Mouse (Mus musculus) left cerebral cortex, adult 18-20 months (tissue): ENCODE results near the gene Zc3h18. TPM values are rescaled to one million over a fixed set of nuclear protein-coding genes. Genes with fewer than 3 reads are reported as not detected.
A peak's percentile ranks its signal among the peaks of the same experiment; 100 is the strongest.

ENCODE experiments used
- DNase-seq, 2 experiments: peaks; one replicate each; pipeline ENCODE4 v3.0.0; 2021 to 2022; ENCODE audit warnings: low spot score in 2 of 2, mixed read lengths in 1 of 2
- total RNA-seq, 2 experiments: library from RNA; stranded (reverse); gene quantifications; 2 replicates each; pipeline ENCODE4 v1.2.3; 2021

Zc3h18 gene
- total RNA-seq, 2 experiments from 2014 or later = 41.2 to 42.4 TPM

DNA sequence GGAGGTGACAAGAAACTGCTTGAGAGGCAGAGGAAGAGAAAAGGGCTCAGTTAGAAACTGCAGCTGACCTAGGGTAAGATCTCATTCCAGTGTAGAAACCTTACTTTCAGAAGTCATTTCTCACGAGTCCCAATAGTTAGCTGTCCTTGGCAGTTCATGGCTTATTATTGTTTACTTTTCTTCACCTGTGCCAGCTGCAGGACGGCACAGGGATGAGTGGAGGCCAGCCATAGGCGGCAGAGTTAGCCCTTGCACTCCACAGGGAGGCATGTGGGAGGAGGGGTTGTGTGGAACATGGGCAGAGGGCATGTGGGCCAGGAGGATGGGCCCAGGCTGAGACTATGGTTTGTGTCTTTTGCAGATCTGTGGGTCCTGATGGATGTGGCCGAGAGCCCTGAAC is 6.6 kb downstream of the Zc3h18 start:
- DNase-seq = no peak

DNA sequence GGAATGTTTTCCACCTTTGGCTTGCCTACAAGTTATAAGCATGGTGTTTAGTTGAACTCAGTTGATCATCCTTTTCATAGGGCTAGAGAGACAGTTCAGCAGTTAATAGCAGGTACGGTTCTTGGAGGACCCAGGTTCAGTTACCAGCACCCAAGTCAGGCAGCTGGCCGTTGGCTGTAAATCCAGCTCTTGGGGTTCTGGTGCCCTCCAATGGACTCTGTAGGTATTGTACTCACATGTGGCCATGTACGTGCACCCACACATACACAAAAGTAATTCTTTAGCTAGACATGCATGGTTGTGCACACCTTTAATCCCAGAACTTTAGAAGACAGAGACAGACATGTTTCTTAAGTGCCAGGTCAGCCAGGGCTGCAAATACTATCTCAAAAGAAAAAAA is 12.9 kb downstream of the Zc3h18 start:
- no peak for DNase-seq

DNA sequence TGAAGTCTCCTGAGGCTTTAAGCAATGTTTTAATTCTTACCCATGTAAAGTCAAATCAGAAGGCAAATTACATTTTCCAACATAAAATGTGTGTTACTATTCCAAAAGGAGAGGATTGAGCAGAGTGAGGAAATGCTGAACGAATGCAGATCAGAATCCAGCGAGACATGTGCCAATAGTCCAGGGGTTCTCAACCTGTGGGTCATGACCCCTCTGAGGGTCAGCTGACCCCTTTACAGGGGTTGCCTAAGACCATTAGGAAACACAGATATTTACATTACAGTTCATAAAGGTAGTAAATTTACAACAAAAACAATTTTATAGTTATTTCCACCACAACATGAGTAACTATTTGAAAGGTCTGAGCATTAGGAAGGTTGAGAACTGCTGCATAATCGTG is 14.3 kb downstream of the Zc3h18 start:
- no peak for DNase-seq

DNA sequence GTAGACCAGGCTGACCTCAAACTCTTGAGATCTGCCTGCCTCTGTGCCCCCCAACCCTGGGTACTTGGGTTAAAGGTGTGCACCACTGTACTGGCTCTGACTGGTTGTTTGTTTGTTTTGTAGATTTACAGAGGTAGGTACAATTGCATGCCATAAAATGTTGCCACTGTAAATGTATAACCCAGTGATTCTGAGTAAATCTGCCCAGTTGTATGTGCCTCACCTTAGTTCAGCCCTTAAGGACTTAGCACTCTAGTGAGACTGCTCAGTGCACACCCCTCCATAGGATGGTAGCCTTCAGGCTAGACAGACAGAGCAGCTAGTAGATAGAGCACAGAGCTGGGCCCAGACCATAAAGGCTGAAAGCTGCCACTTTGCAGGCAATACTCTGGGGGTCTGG is 17.3 kb downstream of the Zc3h18 start:
- DNase-seq = no peak

- no peak for DNase-seq
These were observed 18.9 kb downstream of the Zc3h18 start for GRCm38 (mm10) chr8:122395291-122395690.

DNA sequence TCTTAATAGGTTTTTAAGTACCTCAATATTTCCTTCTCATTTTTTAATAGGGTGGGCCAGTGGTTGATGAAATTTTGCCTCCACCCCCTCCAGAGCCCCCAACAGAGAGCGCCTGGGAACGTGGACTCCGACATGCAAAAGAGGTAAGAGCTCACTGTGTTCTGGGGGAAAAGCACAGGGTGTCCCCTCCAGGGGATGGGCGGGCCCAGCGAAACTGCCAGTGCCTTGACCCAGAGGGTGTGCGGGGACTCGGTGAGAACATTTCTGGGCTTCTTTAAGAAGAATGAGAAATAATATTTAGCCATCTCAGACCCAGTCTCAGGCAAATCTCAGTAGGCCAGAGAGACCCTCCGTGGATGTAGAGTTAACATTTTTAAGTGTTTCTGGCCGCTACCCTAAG is 21.8 kb downstream of the Zc3h18 start:
- DNase-seq = no peak

DNA sequence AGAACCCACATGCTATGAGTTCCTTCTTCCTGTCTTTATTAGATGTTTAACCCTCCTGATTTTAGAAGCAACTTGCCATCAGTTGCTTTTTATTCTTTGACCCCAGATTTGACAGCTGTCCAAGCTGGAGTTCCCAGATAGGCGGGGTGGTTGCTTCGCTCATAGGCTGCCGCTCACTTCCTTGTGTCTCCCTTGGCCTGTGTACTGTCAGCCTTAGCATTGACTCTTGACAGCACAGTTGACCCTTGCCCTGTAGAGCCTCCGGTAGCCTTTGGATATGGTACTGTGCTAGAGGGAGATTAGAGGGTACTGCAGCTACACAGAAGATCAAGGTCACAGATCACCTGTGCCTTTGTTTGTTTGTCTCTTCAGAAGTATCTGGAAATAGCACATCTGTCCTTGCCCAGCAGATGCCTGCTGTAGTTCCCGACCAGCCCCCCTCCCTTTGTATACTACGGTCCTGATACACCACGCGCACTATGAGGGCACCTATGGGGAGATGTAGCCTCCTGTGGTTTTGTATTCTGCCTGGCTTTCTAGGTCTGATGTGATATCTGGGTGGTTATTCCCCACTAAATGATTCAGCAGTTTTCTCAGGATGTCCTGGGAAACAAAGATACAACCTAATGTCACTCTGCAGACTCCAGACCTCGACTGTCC is 28.9 kb downstream of the Zc3h18 start:
- no peak for DNase-seq

DNA sequence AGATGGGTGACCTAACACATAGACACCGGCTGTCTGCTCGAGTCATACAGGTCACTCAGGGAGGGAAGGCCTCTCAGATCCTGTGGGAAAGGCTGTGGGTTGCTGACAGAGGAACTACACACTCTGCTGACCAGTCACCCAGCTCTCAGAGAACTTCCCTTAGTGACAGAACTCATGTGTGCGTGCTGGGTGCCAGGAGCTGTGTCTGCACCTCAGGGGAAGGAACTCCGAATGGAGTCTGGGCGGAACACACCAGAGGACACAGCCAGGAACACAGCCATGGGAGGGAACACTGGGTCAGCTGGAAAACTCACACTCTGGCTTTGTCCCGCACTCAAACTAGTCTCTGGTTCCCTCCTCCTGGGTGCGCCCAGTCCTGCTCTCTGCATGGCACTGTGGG is 31.3 kb downstream of the Zc3h18 start:
- DNase-seq = no peak

GRCm38 (mm10) chr8:122414311-122414710 is 37.9 kb downstream of the Zc3h18 start:
- no peak for DNase-seq

DNA sequence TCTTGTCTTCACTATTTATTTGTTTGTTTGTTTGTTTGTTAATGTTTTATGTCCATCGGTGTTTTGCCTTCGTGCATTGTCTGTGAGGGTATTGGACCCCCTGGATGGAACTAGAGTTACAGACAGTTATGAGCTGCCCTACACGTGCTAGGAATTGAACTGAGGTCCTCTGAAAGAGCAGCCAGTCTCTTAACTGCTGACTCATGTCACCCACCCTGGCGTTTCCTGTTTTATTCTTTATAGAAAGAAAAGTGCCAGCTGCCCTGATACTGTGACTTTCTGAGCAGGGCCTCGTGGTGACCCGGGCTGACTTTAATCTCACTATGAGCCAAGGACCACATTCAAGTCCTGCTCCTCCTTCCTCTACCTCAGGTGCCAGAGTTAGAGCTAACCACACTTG is 39.1 kb downstream of the Zc3h18 start:
- no peak for DNase-seq

- peak; percentile 49 to 73 for DNase-seq
These were observed 43.6 kb downstream of the Zc3h18 start for GRCm38 (mm10) chr8:122419881-122420555.

DNA sequence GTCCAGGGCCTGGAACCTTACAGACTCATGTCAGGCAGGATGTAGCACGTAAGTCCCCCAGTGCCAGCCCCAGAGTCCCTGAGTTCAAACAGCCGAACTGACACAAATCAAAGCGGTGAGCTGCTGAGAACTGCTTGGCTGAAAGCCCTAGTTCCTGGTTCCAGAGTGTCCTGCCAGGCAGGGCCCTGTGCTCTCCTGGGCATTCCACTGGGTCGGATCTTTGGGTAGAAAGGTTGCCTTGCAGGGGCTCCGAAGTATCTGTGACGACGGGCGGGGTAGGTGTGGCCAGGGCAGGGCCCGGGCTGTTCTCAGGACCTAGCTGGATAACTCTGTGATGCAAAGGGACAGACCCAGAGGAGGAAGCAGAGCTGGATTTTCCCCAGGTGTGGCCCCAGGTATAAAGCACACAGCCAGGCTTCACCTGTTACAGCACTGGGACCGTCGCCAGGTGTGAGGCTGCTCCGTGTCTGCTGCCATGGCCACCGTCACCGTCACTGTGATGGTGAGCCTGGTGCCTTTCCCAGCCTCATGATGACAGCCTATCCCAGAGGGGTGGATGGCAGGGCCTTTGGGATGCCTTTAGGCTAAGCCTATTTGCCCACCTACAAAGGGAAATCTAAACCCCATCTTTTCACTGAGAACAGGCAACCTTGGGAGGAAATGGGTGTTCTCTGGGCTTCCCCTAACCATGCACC is 45.1 kb downstream of the Zc3h18 start, which contains the start of gene Il17c:
TSS of gene Il17c (plus strand) at position 645 of the 695 bp plus-strand sequence.
- DNase-seq = no peak

DNA sequence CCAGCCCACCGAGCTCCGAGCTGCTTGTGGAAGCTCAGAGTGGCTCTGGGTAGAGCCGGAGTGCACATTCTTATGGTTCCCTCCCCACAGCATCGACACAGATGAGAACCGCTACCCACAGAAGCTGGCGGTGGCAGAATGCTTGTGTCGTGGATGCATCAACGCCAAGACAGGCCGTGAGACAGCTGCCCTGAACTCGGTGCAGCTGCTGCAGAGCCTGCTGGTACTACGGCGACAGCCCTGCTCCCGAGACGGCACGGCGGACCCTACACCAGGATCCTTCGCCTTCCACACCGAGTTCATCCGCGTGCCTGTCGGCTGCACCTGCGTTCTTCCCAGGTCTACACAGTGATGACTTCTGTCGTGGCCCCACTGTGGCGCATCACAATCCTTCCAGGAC is 46.8 kb downstream of the Zc3h18 start:
- DNase-seq = no peak

- no peak for DNase-seq
These were observed 47.2 kb downstream of the Zc3h18 start for GRCm38 (mm10) chr8:122423659-122424058.

- DNase-seq = no peak
These were observed 49.7 kb downstream of the Zc3h18 start for GRCm38 (mm10) chr8:122426145-122426544.

- DNase-seq = no peak
These were observed 51.2 kb downstream of the Zc3h18 start for GRCm38 (mm10) chr8:122427607-122428006.

GRCm38 (mm10) chr8:122428163-122428562 is 51.8 kb downstream of the Zc3h18 start:
- no peak for DNase-seq

DNA sequence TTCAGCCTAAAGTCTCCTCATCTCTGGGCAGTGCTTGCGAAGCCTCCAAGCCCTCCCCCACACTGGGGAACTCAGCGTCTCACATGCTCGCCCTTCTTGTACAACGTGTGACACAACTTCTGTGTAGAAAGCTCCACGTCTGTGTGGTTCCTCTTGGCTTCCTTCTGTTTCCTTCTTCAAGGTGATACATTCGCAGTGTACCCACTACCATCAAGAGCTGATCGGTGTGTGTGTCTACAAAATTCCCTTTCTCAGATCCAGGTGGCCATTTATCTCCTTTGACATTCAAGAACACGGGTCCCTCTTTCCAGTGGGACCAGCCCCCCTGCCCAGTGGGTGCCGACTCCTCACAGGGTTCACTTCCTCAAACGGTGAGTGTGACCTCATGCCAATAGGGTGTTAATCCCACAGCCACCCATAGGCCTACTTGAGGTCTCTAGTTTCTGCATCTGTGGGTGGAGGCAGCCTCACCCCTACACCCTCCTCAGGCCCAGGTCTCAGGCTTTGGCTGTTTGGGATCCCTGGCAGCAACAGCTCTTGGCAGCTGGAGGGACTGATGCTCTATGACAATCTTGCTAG is 53.7 kb downstream of the Zc3h18 start:
- no peak for DNase-seq

GRCm38 (mm10) chr8:122430646-122431045 is 54.2 kb downstream of the Zc3h18 start:
- DNase-seq = no peak

- no peak for DNase-seq
These were observed 55.5 kb downstream of the Zc3h18 start for GRCm38 (mm10) chr8:122431694-122432442.
